Mouse (Mus musculus) small intestine, adult 2 months (tissue): ENCODE results near the gene Depdc7.

Experiments used
- CTCF ChIP-seq: fragments of 200-500 bp; IDR thresholded peaks from 2 replicates; pipeline ENCODE4 v1.5.1; 2012; ENCODE audit warnings: low read depth, mild to moderate bottlenecking, control low read depth, inconsistent platforms, low read length, moderate library complexity, mixed read lengths; ENCODE audit not compliant: insufficient replicate concordance, insufficient read length; ENCODE audit errors: extremely low read depth
- POLR2A ChIP-seq: fragments of 200-500 bp; IDR thresholded peaks from 2 replicates; pipeline ENCODE4 v1.6.1; 2012; ENCODE audit warnings: low read depth, mild to moderate bottlenecking, control low read depth, inconsistent platforms, low read length, moderate library complexity

DNA sequence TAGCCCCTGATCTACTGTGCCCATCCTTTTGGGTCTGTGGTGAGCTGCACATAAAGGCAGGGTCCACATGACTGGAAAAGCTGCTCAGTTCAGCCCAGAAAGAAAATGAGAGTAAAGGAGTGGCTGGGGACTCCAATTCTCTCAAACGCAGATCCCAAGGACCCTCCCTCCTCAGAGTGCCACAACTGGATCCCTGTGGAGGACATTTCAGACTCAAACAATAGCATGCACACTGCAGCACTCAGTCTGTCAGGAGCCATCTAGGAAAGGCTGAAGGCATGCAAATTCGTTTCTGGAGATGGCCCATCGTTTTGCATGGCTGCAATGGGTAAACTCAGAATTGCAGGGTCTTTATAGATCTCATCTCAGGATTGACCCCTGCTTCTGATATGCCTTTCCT lies 39.5 kb downstream of the Depdc7 start:
- TF ChIP-seq POLR2A (no peak), CTCF (no peak)
